Mouse (Mus musculus) midbrain, embryonic 12.5 days (tissue): ENCODE data around the gene Prmt8. TPM values are rescaled to one million over a fixed set of nuclear protein-coding genes. Genes with fewer than 3 reads are reported as not detected.

Source experiments
- ATAC-seq: fragments of 200-750 bp; cut with Nextera tagmentation; 2 replicates; pipeline ENCODE4 v1.8.0; 2017; ENCODE audit warnings: low read depth, moderate TSS enrichment, moderate library complexity; ENCODE audit not compliant: low FRiP score
- H3K27ac ChIP-seq: fragments of 300-500 bp; sonication (generic); replicated peaks from 2 replicates; pipeline ENCODE4 v1.5.1; 2016; ENCODE audit warnings: mild to moderate bottlenecking
- H3K27me3 ChIP-seq: fragments of 300-500 bp; sonication (generic); 2 replicates; pipeline ENCODE4 v1.6.1; 2016; ENCODE audit warnings: mild to moderate bottlenecking
- H3K36me3 ChIP-seq: fragments of 300-500 bp; sonication (generic); 2 replicates; pipeline ENCODE4 v1.6.1; 2016
- H3K4me1 ChIP-seq: fragments of 300-500 bp; sonication (generic); 2 replicates; pipeline ENCODE4 v1.6.1; 2016
- H3K4me2 ChIP-seq: fragments of 300-500 bp; sonication (generic); replicated peaks from 2 replicates; pipeline ENCODE4 v1.6.1; 2016; ENCODE audit warnings: mild to moderate bottlenecking, moderate library complexity
- H3K4me3 ChIP-seq: fragments of 300-500 bp; sonication (generic); 2 replicates; pipeline ENCODE4 v1.5.1; 2016; ENCODE audit warnings: mild to moderate bottlenecking
- H3K9ac ChIP-seq: fragments of 300-500 bp; sonication (generic); replicated peaks from 2 replicates; pipeline ENCODE4 v1.6.1; 2016; ENCODE audit warnings: mild to moderate bottlenecking, moderate library complexity
- H3K9me3 ChIP-seq: fragments of 300-500 bp; sonication (generic); 2 replicates; pipeline ENCODE4 v1.6.1; 2016; ENCODE audit warnings: mild to moderate bottlenecking
- whole genome bisulfite sequencing: fragments of 180-500 bp; shearing (Covaris S2); methylation state at CpG from one replicate; pipeline ENCODE4 v1.1.7; 2016; 5-methylcytosine and 5-hydroxymethylcytosine counted together
- polyA plus RNA-seq: library from polyadenylated mRNA; unstranded; fragments of >200 nt; fragmentation: Nextera tagmentation; extraction: Ambion mirVana; gene quantifications from 2 replicates; pipeline ENCODE4 v1.2.1, GENCODE M21; 2016

Prmt8 gene
- polyA plus RNA-seq, 1 experiment from 2014 or later: 31.3 TPM

- ATAC-seq: no peak
- Histone ChIP-seq H3K9me3 (no peaks in the 10 kb centered on the region), H3K27me3 (no peaks in the 10 kb centered on the region), H3K9ac (no peak overlapping the region), H3K4me1 (0 out of 2 replicates have a peak, but pooled peaks cover 6% of the 10 kb centered on the region), H3K36me3 (no peaks in the 10 kb centered on the region), H3K27ac (no peak overlapping the region), H3K4me3 (no peak overlapping the region), H3K4me2 (no peak overlapping the region)
- WGBS: 90% methylated on average over 6 of the region's 6 CpGs
These were observed 82.0 kb downstream of the Prmt8 start for GRCm38 (mm10) chr6:127687181-127687860.

GRCm38 (mm10) chr6:127684981-127685380 is 84.3 kb downstream of the Prmt8 start:
- Histone ChIP-seq H3K27me3 (no peaks in the 10 kb centered on the region), H3K4me2 (no peak overlapping the region), H3K36me3 (no peaks in the 10 kb centered on the region), H3K9ac (no peak overlapping the region), H3K4me3 (no peak overlapping the region), H3K9me3 (no peaks in the 10 kb centered on the region), H3K27ac (no peak overlapping the region), H3K4me1 (0 out of 2 replicates have a peak, but pooled peaks cover 6% of the 10 kb centered on the region)
- WGBS: 62% methylated on average over 4 of the region's 4 CpGs
- peak; percentile 54; the same call in 1 of the 2 replicates for ATAC-seq

- no peak for ATAC-seq
- H3K9ac ChIP-seq: no peak overlapping the region
- WGBS: 67% methylated on average over 8 of the region's 8 CpGs
- H3K36me3 ChIP-seq: no peaks in the 10 kb centered on the region
- H3K27ac ChIP-seq: no peak overlapping the region
- H3K4me1 ChIP-seq: 0 out of 2 replicates have a peak, but pooled peaks cover 6% of the 10 kb centered on the region
- H3K27me3 ChIP-seq: peaks cover 4% of the 10 kb centered on the region; the same call in 1 of the 2 replicates
- no peak overlapping the region for H3K4me2 ChIP-seq
- no peaks in the 10 kb centered on the region for H3K9me3 ChIP-seq
- H3K4me3 ChIP-seq: no peak overlapping the region
These were observed 85.7 kb downstream of the Prmt8 start for GRCm38 (mm10) chr6:127683561-127683960.

GRCm38 (mm10) chr6:127680784-127681183 is 88.5 kb downstream of the Prmt8 start:
- H3K9ac ChIP-seq: no peak overlapping the region
- H3K9me3 ChIP-seq: no peaks in the 10 kb centered on the region
- H3K27ac ChIP-seq: no peak overlapping the region
- WGBS: 88% methylated on average over 7 of the region's 7 CpGs
- H3K27me3 ChIP-seq: peaks cover 4% of the 10 kb centered on the region; the same call in 1 of the 2 replicates
- no peaks in the 10 kb centered on the region for H3K36me3 ChIP-seq
- H3K4me3 ChIP-seq: no peak overlapping the region
- no peak overlapping the region for H3K4me2 ChIP-seq
- no peak for ATAC-seq
- H3K4me1 ChIP-seq: 0 out of 2 replicates have a peak, but pooled peaks cover 6% of the 10 kb centered on the region

GRCm38 (mm10) chr6:127678998-127679397 is 90.3 kb downstream of the Prmt8 start:
- H3K9me3 ChIP-seq: no peaks in the 10 kb centered on the region
- no peak overlapping the region for H3K4me3 ChIP-seq
- WGBS: 85% methylated on average over 3 of the region's 3 CpGs
- H3K36me3 ChIP-seq: no peaks in the 10 kb centered on the region
- H3K27ac ChIP-seq: no peak overlapping the region
- peaks cover 4% of the 10 kb centered on the region; the same call in 1 of the 2 replicates for H3K27me3 ChIP-seq
- H3K9ac ChIP-seq: no peak overlapping the region
- H3K4me1 ChIP-seq: 0 out of 2 replicates have a peak, but pooled peaks cover 6% of the 10 kb centered on the region
- H3K4me2 ChIP-seq: no peak overlapping the region
- no peak for ATAC-seq

GRCm38 (mm10) chr6:127678320-127678719 is 91.0 kb downstream of the Prmt8 start:
- Histone ChIP-seq H3K4me3 (no peak overlapping the region), H3K4me2 (no peak overlapping the region), H3K9ac (no peak overlapping the region), H3K36me3 (no peaks in the 10 kb centered on the region), H3K9me3 (no peaks in the 10 kb centered on the region), H3K4me1 (0 out of 2 replicates have a peak, but pooled peaks cover under 1% of the 10 kb centered on the region), H3K27me3 (peaks cover 4% of the 10 kb centered on the region; the same call in 1 of the 2 replicates), H3K27ac (no peak overlapping the region)
- WGBS: 79% methylated on average over 9 of the region's 9 CpGs
- no peak for ATAC-seq

GRCm38 (mm10) chr6:127676866-127677265 is 92.4 kb downstream of the Prmt8 start:
- H3K9me3 ChIP-seq: no peaks in the 10 kb centered on the region
- no peak overlapping the region for H3K4me2 ChIP-seq
- no peak overlapping the region for H3K9ac ChIP-seq
- H3K4me1 ChIP-seq: no peaks in the 10 kb centered on the region
- WGBS: 75% methylated on average over 11 of the region's 11 CpGs
- no peak overlapping the region for H3K27ac ChIP-seq
- H3K4me3 ChIP-seq: no peak overlapping the region
- ATAC-seq: no peak
- H3K27me3 ChIP-seq: peaks cover 4% of the 10 kb centered on the region; the same call in 1 of the 2 replicates
- no peaks in the 10 kb centered on the region for H3K36me3 ChIP-seq

- 0 out of 2 replicates have a peak, but pooled peaks cover 4% of the 10 kb centered on the region for H3K9me3 ChIP-seq
- no peak for ATAC-seq
These were observed 97.2 kb downstream of the Prmt8 start for GRCm38 (mm10) chr6:127672071-127672470.

GRCm38 (mm10) chr6:127670031-127670430 is 99.2 kb downstream of the Prmt8 start:
- H3K9ac ChIP-seq: no peak overlapping the region

More at GRCm38 (mm10) chr6:127672071-127672470, 97.2 kb downstream of the Prmt8 start:
- Histone ChIP-seq H3K4me1 (peaks cover 6% of the 10 kb centered on the region; the same call in 1 of the 2 replicates), H3K9ac (no peak overlapping the region), H3K27ac (no peak overlapping the region), H3K4me2 (no peak overlapping the region), H3K27me3 (no peaks in the 10 kb centered on the region), H3K36me3 (no peaks in the 10 kb centered on the region), H3K4me3 (no peak overlapping the region)
- 89% methylated on average over 7 of the region's 7 CpGs for WGBS

GRCm38 (mm10) chr6:127669313-127669712 is 100.0 kb downstream of the Prmt8 start:
- H3K4me2 ChIP-seq: no peak overlapping the region
- WGBS: 59% methylated on average over 4 of the region's 4 CpGs
- H3K9me3 ChIP-seq: 0 out of 2 replicates have a peak, but pooled peaks cover 4% of the 10 kb centered on the region
- no peak overlapping the region for H3K9ac ChIP-seq
- no peak for ATAC-seq
- H3K27me3 ChIP-seq: no peaks in the 10 kb centered on the region
- no peaks in the 10 kb centered on the region for H3K36me3 ChIP-seq
- H3K4me1 ChIP-seq: peaks cover 6% of the 10 kb centered on the region; the same call in 1 of the 2 replicates
- no peak overlapping the region for H3K4me3 ChIP-seq
- no peak overlapping the region for H3K27ac ChIP-seq

More at GRCm38 (mm10) chr6:127670031-127670430, 99.2 kb downstream of the Prmt8 start:
- Histone ChIP-seq H3K27ac (no peak overlapping the region), H3K27me3 (no peaks in the 10 kb centered on the region), H3K4me1 (peaks cover 6% of the 10 kb centered on the region; the same call in 1 of the 2 replicates), H3K4me3 (no peak overlapping the region), H3K4me2 (no peak overlapping the region), H3K36me3 (no peaks in the 10 kb centered on the region), H3K9me3 (0 out of 2 replicates have a peak, but pooled peaks cover 4% of the 10 kb centered on the region)
- WGBS: 92% methylated on average over 4 of the region's 4 CpGs
- no peak for ATAC-seq

- H3K4me3 ChIP-seq: no peak overlapping the region
- H3K4me1 ChIP-seq: peaks cover 4% of the 10 kb centered on the region; the same call in 1 of the 2 replicates
- no peak for ATAC-seq
- H3K9ac ChIP-seq: no peak overlapping the region
- no peaks in the 10 kb centered on the region for H3K27me3 ChIP-seq
- 84% methylated on average over 7 of the region's 7 CpGs for WGBS
- no peaks in the 10 kb centered on the region for H3K36me3 ChIP-seq
- no peaks in the 10 kb centered on the region for H3K9me3 ChIP-seq
- H3K27ac ChIP-seq: no peak overlapping the region
- no peak overlapping the region for H3K4me2 ChIP-seq
These were observed 106.0 kb downstream of the Prmt8 start for GRCm38 (mm10) chr6:127663263-127663662.

GRCm38 (mm10) chr6:127661717-127662292 is 107.5 kb downstream of the Prmt8 start:
- no peaks in the 10 kb centered on the region for H3K36me3 ChIP-seq
- H3K9me3 ChIP-seq: no peaks in the 10 kb centered on the region
- H3K4me1 ChIP-seq: peaks cover 4% of the 10 kb centered on the region; the same call in 1 of the 2 replicates
- no peak overlapping the region for H3K9ac ChIP-seq
- H3K4me3 ChIP-seq: no peak overlapping the region
- H3K27ac ChIP-seq: no peak overlapping the region
- H3K27me3 ChIP-seq: no peaks in the 10 kb centered on the region
- no peak for ATAC-seq
- H3K4me2 ChIP-seq: no peak overlapping the region
- WGBS: 94% methylated on average over 7 of the region's 7 CpGs
